Mouse (Mus musculus): ENCODE measurements around the gene Dram1. TPM values are rescaled to one million over a fixed set of nuclear protein-coding genes. Genes with fewer than 3 reads are reported as not detected.
"Not testable (repeated sequence)": the region's sequence is repeated elsewhere in the genome, so short reads cannot be mapped to it uniquely, and the experiment has no call there.

Gene Dram1
- total RNA-seq, 2 experiments from 2014 or later: 4.1 to 10.9 TPM

DNA sequence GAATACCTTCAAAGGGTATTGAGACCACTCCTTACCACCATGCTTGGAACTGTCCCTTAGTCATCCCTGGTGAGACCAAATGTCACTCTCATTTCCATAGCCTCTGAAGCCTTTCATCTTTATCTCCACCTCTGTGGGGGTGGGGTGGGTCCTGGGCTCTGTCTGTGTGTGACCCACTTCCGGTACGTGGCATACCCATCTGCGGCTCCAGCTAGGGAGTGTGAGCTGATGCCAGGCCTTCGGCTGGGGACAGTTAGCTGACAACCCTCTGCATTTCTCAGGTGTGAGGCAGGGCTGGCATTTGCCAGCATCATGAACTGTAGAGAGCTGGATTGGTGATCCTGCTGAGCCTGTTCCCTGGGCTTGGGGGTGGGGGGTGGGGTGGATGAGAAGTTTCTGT lies 10.7 kb upstream of the Dram1 start:
- ATAC-seq (replicated peaks; ENCODE audit: low FRiP score, poor library complexity, severe bottlenecking): no peak

GRCm38 (mm10) chr10:88386251-88386650 lies 7.4 kb upstream of the Dram1 start:
- no peak for ATAC-seq (replicated peaks; ENCODE audit: low FRiP score, poor library complexity, severe bottlenecking)

DNA sequence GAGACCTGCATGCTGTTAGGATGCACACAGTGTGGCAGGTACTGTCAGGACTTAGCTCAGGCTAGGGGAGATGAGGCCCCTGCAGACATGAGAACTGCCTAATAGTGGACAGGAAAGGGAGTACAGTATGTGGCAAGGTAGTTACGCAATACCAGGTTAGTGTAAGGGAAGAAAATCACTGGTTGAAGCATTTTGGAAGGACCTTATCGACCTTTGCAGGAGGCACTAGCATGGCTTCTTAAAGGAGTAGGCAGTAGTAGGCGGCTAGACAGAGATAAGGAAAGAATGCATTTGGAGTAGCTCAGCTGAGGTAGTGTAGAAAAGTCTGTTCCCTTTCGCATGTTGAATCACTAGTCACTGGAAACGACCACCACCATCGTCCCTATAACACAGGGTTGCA lies 6.9 kb upstream of the Dram1 start:
- ATAC-seq (replicated peaks; ENCODE audit: low FRiP score, poor library complexity, severe bottlenecking): 0 out of 2 replicates have a peak, but pooled peaks have one; percentile 19

DNA sequence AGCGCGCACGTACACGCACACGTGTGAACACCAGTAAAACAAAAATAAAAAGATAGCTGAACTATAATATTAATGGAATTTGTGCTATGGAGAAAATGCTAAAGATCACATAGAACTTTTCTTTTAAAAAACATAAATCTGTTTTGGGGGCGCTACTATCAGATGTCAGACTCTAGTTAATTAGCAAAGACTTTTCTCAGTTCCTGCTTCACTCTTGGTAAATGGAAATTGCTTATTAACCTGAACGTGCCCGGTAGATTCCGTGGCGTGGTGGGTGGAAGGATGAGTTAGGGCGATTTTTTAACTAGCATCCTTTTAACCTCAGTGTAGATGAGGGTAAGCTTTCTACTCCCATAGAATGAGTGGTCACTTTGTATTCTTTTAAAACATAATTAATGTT lies 6.4 kb upstream of the Dram1 start:
- ATAC-seq (replicated peaks; ENCODE audit: low FRiP score, poor library complexity, severe bottlenecking): no peak

- ATAC-seq (replicated peaks; ENCODE audit: low FRiP score, poor library complexity, severe bottlenecking): no peak
Observed at GRCm38 (mm10) chr10:88384081-88384480, 5.2 kb upstream of the Dram1 start.

- no peak for ATAC-seq (replicated peaks; ENCODE audit: low FRiP score, poor library complexity, severe bottlenecking)
Observed at GRCm38 (mm10) chr10:88383479-88383878, 4.6 kb upstream of the Dram1 start.

DNA sequence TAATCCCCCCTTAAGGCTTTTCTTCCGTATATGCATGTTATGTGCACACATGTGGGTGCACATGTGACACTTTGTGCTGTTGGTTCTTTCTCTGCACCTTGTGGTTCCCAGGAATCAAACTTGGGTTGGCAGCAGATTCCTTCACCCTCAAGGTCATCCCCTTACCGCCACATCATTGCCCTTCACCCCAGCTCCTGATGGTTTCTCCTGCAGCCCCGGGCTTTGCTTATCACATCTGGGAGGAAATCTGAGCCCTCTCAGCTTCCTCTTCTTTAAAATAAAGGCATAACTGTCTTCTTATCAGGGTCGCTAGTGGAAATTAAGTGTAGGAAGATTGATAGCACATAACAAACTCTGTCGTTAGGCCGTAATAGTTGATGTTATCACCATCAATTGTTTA lies 3.1 kb upstream of the Dram1 start:
- ATAC-seq (replicated peaks; ENCODE audit: low FRiP score, poor library complexity, severe bottlenecking): no peak

DNA sequence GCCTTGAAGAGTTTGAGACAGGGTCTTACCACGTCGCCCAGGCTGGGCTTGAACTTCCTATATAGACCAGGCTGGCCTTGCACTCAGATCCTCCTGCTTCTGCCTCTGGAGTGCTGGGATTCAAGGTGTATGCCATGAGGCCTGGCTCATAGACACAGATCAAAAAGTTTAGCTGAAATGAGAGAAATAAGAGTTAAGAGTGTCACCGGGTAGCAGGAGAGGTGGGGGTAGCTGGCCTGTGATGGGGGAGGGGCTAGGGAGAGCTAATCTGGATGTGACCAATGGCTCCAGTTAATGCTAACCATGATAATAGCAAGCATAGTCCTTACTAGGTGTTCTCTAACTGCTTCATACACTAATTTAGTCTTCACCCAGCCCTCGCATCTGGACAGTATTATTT lies 2.4 kb upstream of the Dram1 start:
- ATAC-seq (replicated peaks; ENCODE audit: low FRiP score, poor library complexity, severe bottlenecking): no peak

- ATAC-seq (replicated peaks; ENCODE audit: low FRiP score, poor library complexity, severe bottlenecking): no peak
Observed at GRCm38 (mm10) chr10:88380430-88381060, 1.7 kb upstream of the Dram1 start.

DNA sequence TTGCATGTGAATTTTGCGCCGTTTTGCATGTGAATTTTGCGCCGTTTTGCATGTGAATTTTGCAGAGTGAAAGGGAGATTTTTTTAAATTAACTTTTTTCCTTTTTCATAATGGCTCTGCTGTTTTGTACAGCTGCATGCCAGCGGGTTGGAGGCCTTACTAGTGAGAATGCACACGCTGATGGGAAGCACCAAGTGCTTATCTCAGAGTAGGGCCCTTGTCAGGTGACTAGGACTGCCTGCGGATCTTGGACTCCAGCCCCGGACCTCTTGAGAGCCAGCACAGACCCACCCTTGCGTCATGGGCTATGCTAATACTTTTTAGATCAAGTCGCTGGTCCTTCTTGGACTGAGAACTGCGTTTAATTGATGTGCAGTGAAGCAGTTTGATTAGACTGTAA lies 1.1 kb upstream of the Dram1 start:
- ATAC-seq (replicated peaks; ENCODE audit: low FRiP score, poor library complexity, severe bottlenecking): peak; percentile 76

GRCm38 (mm10) chr10:88377666-88378065 lies 1.2 kb downstream of the Dram1 start:
- no peak for ATAC-seq (replicated peaks; ENCODE audit: low FRiP score, poor library complexity, severe bottlenecking)

- no peak for ATAC-seq (replicated peaks; ENCODE audit: low FRiP score, poor library complexity, severe bottlenecking)
Observed at GRCm38 (mm10) chr10:88376770-88377169, 2.1 kb downstream of the Dram1 start.

DNA sequence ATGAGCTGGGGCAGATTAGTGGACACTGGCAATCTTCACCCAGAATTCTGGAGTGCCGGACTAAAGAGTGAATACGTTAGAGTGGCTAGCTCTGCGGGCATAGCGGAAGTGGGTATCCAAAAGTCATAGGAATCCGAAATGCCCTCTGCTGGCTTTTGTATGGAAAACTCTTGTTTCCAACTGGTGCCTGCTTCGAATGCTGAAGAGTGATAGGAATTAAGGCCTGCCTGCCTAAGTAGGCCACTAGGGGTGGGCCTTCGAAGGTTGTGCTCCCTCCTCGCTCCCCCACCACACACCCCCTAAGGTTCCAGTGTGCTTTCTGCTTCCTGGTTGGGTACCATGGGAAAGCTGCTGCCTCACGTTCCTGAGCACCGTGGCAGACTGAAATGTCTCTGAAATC lies 3.9 kb downstream of the Dram1 start:
- no peak for ATAC-seq (replicated peaks; ENCODE audit: low FRiP score, poor library complexity, severe bottlenecking)

- ATAC-seq (replicated peaks; ENCODE audit: low FRiP score, poor library complexity, severe bottlenecking): not testable (repeated sequence)
Observed at GRCm38 (mm10) chr10:88372945-88373344, 5.9 kb downstream of the Dram1 start.

DNA sequence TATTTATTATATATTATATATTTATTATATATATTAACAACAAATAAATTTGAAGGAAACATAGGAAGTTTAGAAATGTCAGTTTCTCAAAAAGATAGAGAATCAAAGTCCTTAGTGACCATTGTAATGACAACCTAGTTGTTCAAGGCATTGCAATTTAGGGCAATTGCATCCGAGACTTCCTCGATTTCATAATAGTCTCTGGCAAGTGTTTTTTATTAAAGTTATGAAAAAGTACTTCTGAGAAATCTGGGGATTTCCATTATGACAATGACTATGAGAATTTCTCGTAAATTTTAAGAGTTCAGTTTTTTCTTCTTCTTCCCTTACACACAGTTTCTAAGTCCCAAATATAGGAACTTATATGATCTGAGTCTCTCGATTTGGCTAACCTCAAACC lies 6.4 kb downstream of the Dram1 start:
- no peak for ATAC-seq (replicated peaks; ENCODE audit: low FRiP score, poor library complexity, severe bottlenecking)

DNA sequence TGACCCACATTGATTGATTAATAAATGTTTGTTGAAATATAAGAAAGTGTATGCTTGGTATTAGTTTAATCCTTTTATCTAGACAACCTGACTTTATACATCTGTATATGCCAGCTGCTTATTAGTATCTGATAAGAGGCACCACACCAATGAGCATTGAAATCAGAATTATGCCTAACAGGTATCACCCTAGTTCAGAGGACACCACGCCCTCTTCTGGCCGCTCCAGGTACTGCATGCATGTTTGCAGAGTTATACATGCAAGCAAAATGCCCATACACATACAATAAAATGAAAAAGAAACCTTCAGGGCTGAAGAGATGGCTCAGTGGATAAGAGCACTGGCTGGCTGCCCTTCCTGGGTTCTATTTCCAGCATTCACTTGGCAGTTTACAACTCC lies 7.1 kb downstream of the Dram1 start:
- no peak for ATAC-seq (replicated peaks; ENCODE audit: low FRiP score, poor library complexity, severe bottlenecking)

- no peak for ATAC-seq (replicated peaks; ENCODE audit: low FRiP score, poor library complexity, severe bottlenecking)
Observed at GRCm38 (mm10) chr10:88369233-88369632, 9.6 kb downstream of the Dram1 start.

GRCm38 (mm10) chr10:88364221-88364620 lies 14.7 kb downstream of the Dram1 start:
- ATAC-seq (replicated peaks; ENCODE audit: low FRiP score, poor library complexity, severe bottlenecking): no peak

DNA sequence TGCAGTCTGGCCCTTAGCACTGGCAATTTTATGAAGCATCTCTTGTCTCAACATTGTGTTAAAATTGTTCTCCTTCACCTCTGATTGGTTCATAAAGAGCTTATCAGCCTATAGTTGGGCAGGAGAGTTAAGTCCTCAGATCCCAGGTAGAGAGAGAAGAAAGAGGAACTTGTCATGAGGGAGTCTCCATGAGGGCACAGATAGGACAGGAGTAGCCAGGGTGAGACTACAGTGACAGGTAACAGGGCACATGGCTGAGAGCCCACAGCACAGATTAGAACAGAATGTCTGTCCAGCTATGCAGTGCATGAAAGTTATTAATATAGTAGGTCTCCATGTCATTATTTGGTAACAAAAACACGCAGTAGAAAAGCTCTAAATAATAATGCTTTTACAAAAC lies 16.7 kb downstream of the Dram1 start:
- ATAC-seq (replicated peaks; ENCODE audit: low FRiP score, poor library complexity, severe bottlenecking): no peak

DNA sequence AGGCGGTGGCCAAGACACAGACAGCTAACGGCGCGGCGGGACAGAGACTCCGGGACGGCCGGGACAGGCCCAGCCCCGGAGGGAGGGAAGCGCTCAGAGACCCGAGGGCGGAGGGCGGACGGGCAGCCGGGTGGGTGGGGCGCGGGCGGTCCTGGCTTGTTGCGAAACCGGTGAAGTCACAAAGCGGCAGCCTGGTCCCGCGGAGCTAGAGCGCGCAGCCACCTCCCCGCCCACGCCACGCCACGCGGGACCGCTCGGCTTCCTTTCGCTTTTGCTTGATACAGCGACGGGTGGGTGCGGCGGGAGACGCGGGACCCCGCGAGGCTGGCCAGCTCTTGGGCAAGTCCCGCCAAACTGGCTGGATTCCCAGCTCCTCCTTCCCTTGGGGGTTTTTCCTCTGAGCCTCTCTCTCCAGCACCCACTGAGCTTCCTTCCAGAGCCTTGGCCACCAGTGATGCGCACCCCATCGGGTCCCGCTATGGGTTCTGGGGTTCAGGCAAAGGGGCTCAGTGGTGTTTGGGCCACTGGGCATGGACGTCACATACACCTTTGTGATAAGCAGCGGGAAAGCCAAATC lies 21.8 kb downstream of the Dram1 start:
- 0 out of 2 replicates have a peak, but pooled peaks have one; percentile 25 for ATAC-seq (replicated peaks; ENCODE audit: low FRiP score, poor library complexity, severe bottlenecking)

DNA sequence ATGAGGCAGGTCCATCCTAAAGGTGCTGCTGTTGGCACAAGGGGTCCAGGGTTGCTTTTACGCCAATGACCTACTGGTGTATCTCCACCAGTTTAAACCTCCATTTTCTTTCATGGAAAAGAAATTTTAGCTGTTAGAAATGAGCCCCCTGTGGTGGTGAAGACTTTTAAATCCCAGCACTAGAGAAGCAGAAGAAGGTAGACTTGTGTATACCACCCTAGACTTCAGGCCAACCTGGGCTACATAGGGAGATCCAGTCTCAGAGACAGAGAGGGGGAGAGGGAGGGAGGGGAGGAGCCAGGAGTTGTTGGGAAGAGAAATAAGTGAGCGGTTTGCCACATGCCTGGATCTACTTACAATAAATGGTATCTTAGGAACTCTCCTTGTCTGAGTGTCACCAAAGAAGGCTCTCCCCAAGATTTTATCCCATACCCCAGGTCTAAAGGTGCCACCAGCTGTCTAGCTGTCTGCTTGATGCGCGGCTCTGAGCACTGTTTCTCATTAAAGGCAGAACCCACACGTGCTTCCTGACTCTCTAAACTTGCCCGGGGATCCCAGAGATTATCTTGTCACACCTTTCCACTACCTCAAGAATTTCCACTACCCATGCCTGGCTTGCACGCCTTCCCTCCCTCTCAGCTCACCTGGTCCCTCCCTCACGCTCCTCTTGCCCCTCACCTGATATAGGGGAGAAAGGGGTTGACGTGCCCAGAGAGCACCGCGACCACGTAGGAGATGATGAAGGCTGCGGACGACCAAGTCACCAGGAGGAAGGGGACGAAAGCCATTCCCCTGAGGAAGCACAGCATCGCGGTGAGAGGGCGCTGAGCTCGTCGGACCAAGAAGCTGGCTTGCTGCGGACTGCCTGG lies 22.5 kb downstream of the Dram1 start:
- no peak for ATAC-seq (replicated peaks; ENCODE audit: low FRiP score, poor library complexity, severe bottlenecking)
